ENCODE assay signal across 17 mouse cellular contexts in the genomic region with DNA sequence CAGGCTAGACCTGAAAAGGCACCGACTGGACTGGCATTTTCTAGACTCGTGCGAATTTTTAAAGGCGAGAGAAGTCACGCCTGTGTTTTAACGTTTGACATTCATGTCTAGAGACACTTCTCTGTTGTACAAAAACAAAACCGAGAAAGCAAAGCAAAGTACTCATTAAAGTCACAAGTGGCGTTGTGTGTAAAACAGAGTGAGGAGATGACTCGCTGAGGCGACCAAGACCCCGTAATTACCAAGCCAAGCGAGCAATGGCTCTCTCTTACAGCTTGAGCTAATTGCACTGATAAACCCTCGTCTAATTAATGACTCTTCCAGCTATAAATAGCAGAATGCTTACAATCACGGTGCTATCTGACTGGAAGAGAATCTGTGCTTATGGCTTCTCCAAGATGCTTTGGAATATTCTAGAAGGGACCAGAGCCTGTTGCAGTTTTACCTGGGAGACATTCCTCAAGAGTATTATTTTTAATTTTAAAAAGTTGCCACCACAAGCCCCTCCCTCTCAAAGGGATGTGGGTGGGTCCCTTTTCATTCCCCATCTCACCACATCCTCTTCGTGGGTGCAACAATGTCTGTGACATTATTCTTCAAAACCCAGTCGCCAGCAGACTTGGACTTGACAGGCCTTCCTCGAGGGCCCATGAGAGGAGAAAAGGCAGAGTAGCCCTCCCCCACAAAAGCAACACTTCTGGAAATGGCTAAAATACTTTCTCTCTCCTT.
DNase-seq lines count a peak whose midpoint lies in the region; ATAC-seq and TF ChIP-seq lines count a peak whose summit lies in the region.
"Had no signal": no experiment of that assay in that cellular context is flagged by ENCODE, and none has a peak within 500 bp of the region (broad histone marks: within the 10 kb centered on the region; RNA-seq: fewer than 3 reads in every experiment).

No protein-coding gene starts in this region.

- no peak overlapping the region for H3K27ac ChIP-seq in forebrain, postnatal 0 days (ENCODE audit: low read depth, low read length)
- H3K27ac ChIP-seq in forebrain, embryonic 12.5 days = no peak overlapping the region
- H3K27ac ChIP-seq: embryonic facial prominence, embryonic 13.5 days; hindbrain, embryonic 15.5 days; lung, embryonic 15.5 days had no signal

- no peak overlapping the region for H3K9ac ChIP-seq in forebrain, postnatal 0 days
- H3K9ac ChIP-seq in forebrain, embryonic 12.5 days = no peak overlapping the region
- H3K9ac ChIP-seq: embryonic facial prominence, embryonic 13.5 days; hindbrain, embryonic 15.5 days; lung, embryonic 15.5 days had no signal

- H3K9me3 ChIP-seq in forebrain, postnatal 0 days (ENCODE audit: low read length) = no peaks in the 10 kb centered on the region
- H3K9me3 ChIP-seq in forebrain, embryonic 12.5 days = peaks cover 3% of the 10 kb centered on the region; the same call in 1 of the 2 replicates
- H3K9me3 ChIP-seq: embryonic facial prominence, embryonic 13.5 days; hindbrain, embryonic 15.5 days; lung, embryonic 15.5 days had no signal

- WGBS in forebrain, postnatal 0 days = 29% methylated on average over 17 of the region's 17 CpGs
- 39% methylated on average over 17 of the region's 17 CpGs for WGBS in forebrain, embryonic 12.5 days

- no peaks in the 10 kb centered on the region for H3K27me3 ChIP-seq in forebrain, postnatal 0 days (ENCODE audit: insufficient read depth, low read length)
- peaks cover 5% of the 10 kb centered on the region; the same call in 1 of the 2 replicates for H3K27me3 ChIP-seq in forebrain, embryonic 12.5 days
- H3K27me3 ChIP-seq: embryonic facial prominence, embryonic 13.5 days; hindbrain, embryonic 15.5 days; lung, embryonic 15.5 days had no signal

- intact Hi-C loops in heart, postnatal 10 days (cut with DNase I) = no loop called here
- intact Hi-C loops in heart, postnatal 25 days (cut with DNase I) = no loop called here

- no peak overlapping the region for H3K4me3 ChIP-seq in forebrain, postnatal 0 days (ENCODE audit: low read depth, low read length)
- no peak overlapping the region for H3K4me3 ChIP-seq in forebrain, embryonic 12.5 days (replicated peaks)
- H3K4me3 ChIP-seq: embryonic facial prominence, embryonic 13.5 days; hindbrain, embryonic 15.5 days; lung, embryonic 15.5 days; megakaryocyte, embryonic 14.5 days had no signal

- DNase-seq in forebrain, postnatal 0 days = no peak
- peak; percentile 38 to 44 for DNase-seq in spleen, postnatal 36 days (ENCODE audit: low spot score in 2 of 2)
- no peak for DNase-seq in spleen, postnatal 10 days (ENCODE audit: low spot score in 2 of 2)
- DNase-seq in natural killer cell, adult 2 months (ENCODE audit: low spot score in 2 of 2) = peak; percentile 54 to 63
- DNase-seq in heart, postnatal 10 days = no peak
- DNase-seq in heart, postnatal 25 days (ENCODE audit: low spot score) = no peak
- DNase-seq: B cell, adult 2 months; cerebellum, postnatal 10 days; gastrocnemius, postnatal 25 days; kidney, adult 8-10 months; right cerebral cortex, postnatal 4 days had no signal

- H3K4me1 ChIP-seq in forebrain, postnatal 0 days (ENCODE audit: insufficient read depth) = peaks cover 13% of the 10 kb centered on the region
- peaks cover 24% of the 10 kb centered on the region for H3K4me1 ChIP-seq in forebrain, embryonic 12.5 days

- ATAC-seq in forebrain, postnatal 0 days = 0 out of 2 replicates have a peak, but pooled peaks have one; percentile 21
- no peak for ATAC-seq in forebrain, embryonic 12.5 days (ENCODE audit: low FRiP score)
- ATAC-seq in activated CD4-positive, CD25-positive, alpha-beta regulatory T cell, adult 4 months = peak; percentile 86

- H3K36me3 ChIP-seq in forebrain, postnatal 0 days (ENCODE audit: insufficient read depth) = no peaks in the 10 kb centered on the region
- H3K36me3 ChIP-seq in forebrain, embryonic 12.5 days (replicated peaks) = no peaks in the 10 kb centered on the region
- H3K36me3 ChIP-seq: embryonic facial prominence, embryonic 13.5 days; lung, embryonic 15.5 days had no signal

- TF ChIP-seq CTCF in forebrain, postnatal 0 days (IDR thresholded peaks at IDR 0.05; ENCODE audit: low read depth) = no peak

- H3K4me2 ChIP-seq in forebrain, postnatal 0 days (ENCODE audit: low read depth) = no peak overlapping the region
- H3K4me2 ChIP-seq in forebrain, embryonic 12.5 days = no peak overlapping the region
- H3K4me2 ChIP-seq: embryonic facial prominence, embryonic 13.5 days; hindbrain, embryonic 15.5 days; lung, embryonic 15.5 days had no signal

Comparison
In these comparisons a context has a peak if more than half of its experiments do, and no peak if none do; other contexts are left out.
1. DNase-seq: peak in spleen, postnatal 36 days (2 of 2) and natural killer cell, adult 2 months (2 of 2); none in forebrain, postnatal 0 days (single experiment), spleen, postnatal 10 days (0 of 2), heart, postnatal 10 days (0 of 2) and heart, postnatal 25 days (single experiment).